Mouse (Mus musculus): ENCODE data around the gene Phf5a.

- TF ChIP-seq POLR2A (IDR thresholded peaks at IDR 0.05; ENCODE audit: insufficient read depth, low read length): no peak
- TF ChIP-seq EP300 (IDR thresholded peaks at IDR 0.05; ENCODE audit: insufficient read depth, low read depth, low read length): no peak
Observed at GRCm38 (mm10) chr15:81830530-81830929, 41.2 kb downstream of the Phf5a start.
